Comparison of ENCODE assay signal across 7 mouse cellular contexts in genomic region chr9:31253311-31253734, GRCm38 (mm10). TPM values are rescaled to one million over a fixed set of nuclear protein-coding genes. Genes with fewer than 3 reads are reported as not detected.
DNase-seq lines count a peak whose midpoint lies in the region; ATAC-seq and TF ChIP-seq lines count a peak whose summit lies in the region.

No protein-coding gene starts in this region.

- peak overlapping the region; percentile 53 for H3K27ac ChIP-seq in heart, embryonic 12.5 days (ENCODE audit: poor library complexity, severe bottlenecking)
- H3K27ac ChIP-seq in neural tube, embryonic 13.5 days (replicated peaks) = no peak overlapping the region

- H3K4me1 ChIP-seq in G1E (ENCODE audit: insufficient read depth, low read depth, low read length) = peaks cover 57% of the 10 kb centered on the region
- H3K4me1 ChIP-seq in heart, embryonic 12.5 days (replicated peaks) = peaks cover 6% of the 10 kb centered on the region
- H3K4me1 ChIP-seq in neural tube, embryonic 13.5 days (replicated peaks) = no peaks in the 10 kb centered on the region

- H3K4me2 ChIP-seq in heart, embryonic 12.5 days = peak overlapping the region; percentile 55
- peak overlapping the region; percentile 11; the same call in 1 of the 2 replicates for H3K4me2 ChIP-seq in neural tube, embryonic 13.5 days

- no peak for TF ChIP-seq CTCF in G1E (IDR thresholded peaks at IDR 0.05; ENCODE audit: low read depth, low read length)
- no peak for TF ChIP-seq CTCF in brain, embryonic 14.5 days (IDR thresholded peaks at IDR 0.05; ENCODE audit: borderline replicate concordance, extremely low read depth, insufficient read depth, insufficient read length)

- no peak for TF ChIP-seq POLR2A in brain, embryonic 14.5 days (IDR thresholded peaks at IDR 0.05; ENCODE audit: borderline replicate concordance, extremely low read depth, insufficient read depth, insufficient read length, poor library complexity, severe bottlenecking)

- WGBS in heart, embryonic 12.5 days = 21% methylated on average over 10 of the region's 10 CpGs
- WGBS in neural tube, embryonic 13.5 days = 64% methylated on average over 10 of the region's 10 CpGs

- no peaks in the 10 kb centered on the region for H3K27me3 ChIP-seq in G1E (ENCODE audit: insufficient read depth, low read length)
- no peaks in the 10 kb centered on the region for H3K27me3 ChIP-seq in heart, embryonic 12.5 days (replicated peaks)
- H3K27me3 ChIP-seq in neural tube, embryonic 13.5 days = no peaks in the 10 kb centered on the region

- DNase-seq in G1E (ENCODE audit: low spot score) = no peak
- DNase-seq in brain, embryonic 14.5 days (ENCODE audit: low read depth) = peak; percentile 15
- peak; percentile 21 to 51 for DNase-seq in kidney, postnatal 25 days
- DNase-seq in left cerebral cortex, adult 9 months (ENCODE audit: low spot score in 2 of 2) = no peak
- DNase-seq in urinary bladder, postnatal 4 days (ENCODE audit: low spot score in 2 of 2) = no peak

- no peaks in the 10 kb centered on the region for H3K9me3 ChIP-seq in G1E (replicated peaks)
- H3K9me3 ChIP-seq in heart, embryonic 12.5 days (replicated peaks) = no peaks in the 10 kb centered on the region
- no peaks in the 10 kb centered on the region for H3K9me3 ChIP-seq in neural tube, embryonic 13.5 days

- H3K36me3 ChIP-seq in G1E (replicated peaks) = no peaks in the 10 kb centered on the region
- H3K36me3 ChIP-seq in heart, embryonic 12.5 days = no peaks in the 10 kb centered on the region
- H3K36me3 ChIP-seq in neural tube, embryonic 13.5 days = no peaks in the 10 kb centered on the region

- H3K9ac ChIP-seq in heart, embryonic 12.5 days = 0 out of 2 replicates have a peak overlapping the region, but pooled peaks have one; percentile 36
- no peak overlapping the region for H3K9ac ChIP-seq in neural tube, embryonic 13.5 days

- H3K4me3 ChIP-seq in G1E (ENCODE audit: low read depth, low read length) = peak overlapping the region; percentile 67
- H3K4me3 ChIP-seq in heart, embryonic 12.5 days = peak overlapping the region; percentile 23
- no peak overlapping the region for H3K4me3 ChIP-seq in neural tube, embryonic 13.5 days

- no peak for ATAC-seq in G1E (ENCODE audit: extremely low read depth, insufficient number of reproducible peaks, low FRiP score, poor library complexity, severe bottlenecking)
- peak; percentile 76 for ATAC-seq in heart, embryonic 12.5 days (ENCODE audit: insufficient number of reproducible peaks, low FRiP score)
- ATAC-seq in neural tube, embryonic 13.5 days (ENCODE audit: low read depth) = no peak

RNA-seq across cellular contexts. Expression of gene Prdm10, which starts 27.0 kb away (rescaled TPM):
- total RNA-seq in G1E (2014; fragmentation: Nextera tagmentation) = 12.0 and 19.9 TPM in 2 replicates
- 9.5 and 9.9 TPM in 2 replicates for total RNA-seq in G1E (2017)
- polyA plus RNA-seq in G1E (2012) = 3.6 and 5.3 TPM in 2 replicates
- 30.2 and 30.6 TPM in 2 replicates for polyA plus RNA-seq in brain, embryonic 14.5 days (2012; rRNA removed)
- polyA plus RNA-seq in heart, embryonic 12.5 days (2016; fragmentation: Nextera tagmentation; extraction: Ambion mirVana) = 5.4 and 5.7 TPM in 2 replicates
- polyA plus RNA-seq in neural tube, embryonic 13.5 days (2015; fragmentation: Nextera tagmentation; extraction: Ambion mirVana) = 6.1 and 7.5 TPM in 2 replicates

RNA-seq across cellular contexts. Expression of gene Aplp2, which starts 41.7 kb away (rescaled TPM):
- 721 and 724 TPM in 2 replicates for total RNA-seq in G1E (2014; fragmentation: Nextera tagmentation)
- total RNA-seq in G1E (2017) = 454 and 492 TPM in 2 replicates
- 65.1 and 79.4 TPM in 2 replicates for polyA plus RNA-seq in G1E (2012)
- 307 and 363 TPM in 2 replicates for polyA plus RNA-seq in brain, embryonic 14.5 days (2012; rRNA removed)
- polyA plus RNA-seq in heart, embryonic 12.5 days (2016; fragmentation: Nextera tagmentation; extraction: Ambion mirVana) = 344 and 358 TPM in 2 replicates
- polyA plus RNA-seq in neural tube, embryonic 13.5 days (2015; fragmentation: Nextera tagmentation; extraction: Ambion mirVana) = 370 and 394 TPM in 2 replicates

Comparison
In these comparisons a context has a peak if more than half of its experiments do, and no peak if none do; other contexts are left out.
1. DNase-seq: peak in brain, embryonic 14.5 days (single experiment) and kidney, postnatal 25 days (2 of 2); none in G1E (single experiment), left cerebral cortex, adult 9 months (0 of 2) and urinary bladder, postnatal 4 days (0 of 2).